Mouse (Mus musculus) layer of hippocampus, postnatal 25 days (tissue): ENCODE measurements at regions not wholly inside any gene's neighbourhood (a gene's known extent, or its start where the extent isn't known, plus 50 kb on each side); places are given as distances from the start of the nearest gene placed in this dataset.

Experiments
- DNase-seq, 2 experiments: peaks; one replicate each; pipeline ENCODE4 v3.0.0; 2022; ENCODE audit warnings: mixed read lengths in 2 of 2, low spot score in 1 of 2; ENCODE audit errors: extremely low spot score in 1 of 2

DNA sequence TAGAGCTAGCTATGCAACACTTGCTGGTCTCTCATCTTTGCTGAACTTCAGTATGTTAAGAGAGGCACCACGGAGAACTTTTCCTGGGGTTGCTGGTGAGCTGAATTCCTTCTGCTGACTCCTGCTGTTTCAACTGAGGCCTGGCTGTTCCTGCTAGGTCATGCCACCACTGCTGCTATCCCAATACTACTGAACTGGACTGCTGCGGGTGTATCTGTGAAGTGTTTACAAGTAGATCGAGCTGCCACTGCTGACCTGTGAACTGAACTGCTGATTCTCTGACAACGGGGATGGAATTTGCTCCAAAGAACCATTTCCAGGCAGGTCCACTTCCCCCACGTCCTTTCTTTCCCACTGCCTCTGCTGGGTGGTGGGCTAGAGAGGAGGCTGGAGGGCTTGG lies 51.1 kb upstream of the Tmem150c start:
- no peak for DNase-seq
